Mouse (Mus musculus) left cerebral cortex, postnatal 25 days (tissue): Measurements from ENCODE around the gene Thbs2. TPM values are rescaled to one million over a fixed set of nuclear protein-coding genes. Genes with fewer than 3 reads are reported as not detected.
"Not testable (repeated sequence)": the region's sequence is repeated elsewhere in the genome, so short reads cannot be mapped to it uniquely, and the experiment has no call there.

Experiments used
- DNase-seq, 2 experiments: peaks; one replicate each; pipeline ENCODE4 v3.0.0; 2022; ENCODE audit warnings: low spot score in 2 of 2, mixed read lengths in 1 of 2
- intact Hi-C: fragments of 180-260 bp; cut with DNase I; formaldehyde crosslinking; loops from one replicate; pipeline ENCODE4 v1.15.1; 2025
- total RNA-seq, 2 experiments: library from RNA; stranded (reverse); gene quantifications; 2 replicates each; pipeline ENCODE4 v1.2.3; 2021

Thbs2 gene
- total RNA-seq, 2 experiments from 2014 or later: 4.6 to 5.0 TPM

- intact Hi-C loops: no loop called here
- peak; percentile 19 to 63 for DNase-seq
Measured at GRCm38 (mm10) chr17:14647996-14648640, 45.9 kb downstream of the Thbs2 start.

- intact Hi-C loops: no loop called here
Measured at GRCm38 (mm10) chr17:14643996-14644395, 50.0 kb downstream of the Thbs2 start.

GRCm38 (mm10) chr17:14640351-14641115, 53.5 kb downstream of the Thbs2 start:
- intact Hi-C loops: no loop called here
- DNase-seq: no peak

More at GRCm38 (mm10) chr17:14643996-14644395, 50.0 kb downstream of the Thbs2 start:
- no peak for DNase-seq

GRCm38 (mm10) chr17:14635546-14636323, 58.3 kb downstream of the Thbs2 start:
- no peak for DNase-seq
- intact Hi-C loops: no loop called here

- intact Hi-C loops: no loop called here
- no peak for DNase-seq
Measured at GRCm38 (mm10) chr17:14628901-14629300, 65.1 kb downstream of the Thbs2 start.

GRCm38 (mm10) chr17:14627828-14628338, 66.2 kb downstream of the Thbs2 start:
- no peak for DNase-seq
- intact Hi-C loops: no loop called here

- DNase-seq: no peak
- intact Hi-C loops: no loop called here
Measured at GRCm38 (mm10) chr17:14624433-14624832, 69.6 kb downstream of the Thbs2 start.

- intact Hi-C loops, DNase-seq: not testable (repeated sequence)
Measured at GRCm38 (mm10) chr17:14621006-14621405, 73.0 kb downstream of the Thbs2 start.

- no peak for DNase-seq
- intact Hi-C loops: no loop called here
Measured at GRCm38 (mm10) chr17:14620037-14620436, 74.0 kb downstream of the Thbs2 start.

- no peak for DNase-seq
- intact Hi-C loops: no loop called here
Measured at GRCm38 (mm10) chr17:14619038-14619437, 75.0 kb downstream of the Thbs2 start.

Other genes with a start within 250 kb of the Thbs2 start
- 1 to 10 TPM; 4.6 to 4.8 TPM for gene Wdr27, start 248.9 kb upstream of the Thbs2 start, total RNA-seq
- gene 1600012H06Rik, start 248.9 kb upstream of the Thbs2 start, total RNA-seq: 10 to 100 TPM; 16.7 to 18.4 TPM